Mouse (Mus musculus): ENCODE data around the gene Farp1. TPM values are rescaled to one million over a fixed set of nuclear protein-coding genes. Genes with fewer than 3 reads are reported as not detected.
"Not testable (repeated sequence)": the region's sequence is repeated elsewhere in the genome, so short reads cannot be mapped to it uniquely, and the experiment has no call there.

Gene Farp1
- 1 to 10 TPM; 2.0 to 3.1 (median 2.9) TPM for polyA plus RNA-seq (2017; shearing (Covaris generic))

DNA sequence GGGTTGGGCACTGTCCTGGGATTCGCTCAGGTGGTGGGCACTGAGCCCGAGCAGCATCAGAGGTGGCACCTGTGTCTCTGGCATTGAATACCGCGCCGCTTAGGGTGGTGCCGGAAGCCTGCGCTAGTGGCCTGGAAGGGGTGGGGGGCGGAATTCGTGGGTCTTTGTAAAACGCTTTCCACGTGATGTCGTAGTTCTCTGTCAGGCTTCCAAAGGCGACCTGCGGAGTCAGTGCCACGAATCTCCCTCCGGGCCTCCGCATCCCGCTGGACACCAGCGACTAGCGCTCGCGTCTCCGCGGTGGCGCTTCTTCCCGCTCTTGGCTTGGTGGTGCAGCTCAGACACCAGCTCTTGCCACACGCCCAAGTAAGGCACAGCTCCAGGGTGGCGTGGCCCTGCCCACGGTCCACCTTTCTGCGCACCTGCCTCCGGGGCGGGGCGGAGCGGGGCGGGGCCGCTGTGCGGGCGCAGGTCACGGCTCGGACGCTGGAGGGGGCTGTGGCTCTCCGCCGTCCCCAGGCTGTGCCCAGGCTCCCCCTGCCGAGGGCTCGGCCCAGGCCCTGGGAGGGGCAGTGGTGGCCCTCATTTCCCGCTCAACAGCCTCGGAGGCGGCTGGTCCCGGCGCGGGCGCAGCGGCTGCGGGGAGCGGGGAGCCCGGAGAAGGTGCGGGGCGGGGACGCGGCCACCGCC is at the start of gene Farp1:
Gene Farp1 (plus strand): TSS at position 228 of the 690 bp plus-strand sequence.
- peak; percentile 72 for ATAC-seq

- ATAC-seq = no peak
These were observed 45.9 kb upstream of the Farp1 start for GRCm38 (mm10) chr14:120989126-120989525.

DNA sequence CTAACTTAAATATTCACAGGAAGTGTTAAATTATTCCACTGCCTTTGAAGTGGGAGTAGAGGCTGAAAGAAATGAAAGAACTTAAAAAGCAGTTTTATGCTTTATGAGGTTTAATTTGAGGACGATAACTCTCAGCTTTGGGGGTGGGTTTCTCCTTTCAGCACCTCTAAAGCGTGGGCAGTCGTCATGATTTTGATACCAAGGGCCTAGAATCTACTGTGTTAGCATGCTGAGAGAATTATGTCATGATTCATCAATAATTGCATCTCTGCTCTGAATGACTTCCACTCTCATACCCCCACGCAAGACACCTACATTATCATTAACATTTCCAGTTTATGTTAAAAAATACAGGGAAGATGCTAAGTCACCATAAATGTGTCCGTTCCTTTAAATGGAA is 37.3 kb upstream of the Farp1 start:
- ATAC-seq = no peak

DNA sequence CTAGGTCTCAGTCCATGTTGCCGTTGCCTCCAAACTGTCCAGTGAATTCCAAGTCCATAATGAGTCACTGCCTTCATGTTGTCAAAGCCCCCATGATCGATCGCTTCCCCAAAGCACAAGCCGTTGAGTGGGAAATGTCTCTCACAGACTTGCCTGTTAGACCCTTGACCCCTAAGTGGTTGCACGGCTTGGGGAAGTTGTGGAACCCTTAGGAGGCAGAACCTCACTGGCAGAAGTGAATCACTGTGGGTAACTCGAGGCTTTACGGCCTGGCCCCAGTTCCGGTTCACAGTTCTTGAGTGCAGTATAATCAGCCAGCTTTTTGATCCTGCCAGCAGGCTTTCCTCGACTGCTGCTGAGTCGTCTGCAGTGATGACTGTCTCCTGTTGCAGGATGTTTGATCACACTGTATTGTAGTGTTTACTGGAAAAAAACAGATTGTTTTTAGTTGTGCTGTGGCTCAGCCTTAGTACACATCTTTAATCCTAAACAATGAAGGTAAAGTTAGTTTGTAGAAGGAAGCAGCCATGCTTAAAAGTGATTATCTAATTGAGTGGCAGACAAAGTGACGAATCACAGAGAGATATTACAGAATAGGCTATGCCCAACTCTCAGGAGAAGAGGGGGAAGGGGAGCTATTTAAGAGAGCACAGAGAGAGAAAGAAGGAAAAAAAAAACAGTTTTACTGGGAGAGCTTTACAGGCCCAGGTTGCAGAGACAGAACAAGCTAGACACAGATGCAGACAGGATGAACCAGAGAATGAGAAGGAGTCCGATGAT is 34.2 kb upstream of the Farp1 start:
- ATAC-seq = no peak

- ATAC-seq = no peak
These were observed 29.4 kb upstream of the Farp1 start for GRCm38 (mm10) chr14:121005621-121006020.

GRCm38 (mm10) chr14:121006021-121006420 is 29.0 kb upstream of the Farp1 start:
- ATAC-seq = no peak

DNA sequence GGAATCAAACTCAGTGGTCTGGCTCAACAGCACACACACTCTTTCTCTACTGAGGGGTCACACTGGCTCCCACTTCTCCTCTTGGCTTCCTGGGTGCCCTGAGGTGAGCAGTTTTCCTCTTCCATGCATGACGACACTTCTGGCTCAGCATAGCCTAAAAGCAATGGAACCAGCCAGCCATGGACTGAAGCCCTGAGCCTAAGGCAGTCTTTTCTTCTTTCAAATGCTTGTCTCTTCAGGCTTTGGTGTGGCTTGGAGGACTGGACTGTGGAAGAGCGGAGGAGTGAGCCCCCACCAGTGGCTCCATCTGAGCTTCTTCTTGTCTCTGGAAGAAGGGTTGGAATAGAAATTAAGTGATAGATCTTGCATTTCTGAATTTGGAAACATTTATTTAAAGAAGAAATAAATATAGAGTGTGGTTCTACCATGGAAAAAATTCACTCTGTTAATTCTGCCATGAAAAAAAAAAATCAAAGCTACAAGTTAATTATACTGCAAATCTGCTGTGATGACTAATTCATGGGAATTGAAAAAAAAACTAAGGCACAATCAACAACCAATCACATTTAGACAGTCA is 19.8 kb upstream of the Farp1 start:
- no peak for ATAC-seq

DNA sequence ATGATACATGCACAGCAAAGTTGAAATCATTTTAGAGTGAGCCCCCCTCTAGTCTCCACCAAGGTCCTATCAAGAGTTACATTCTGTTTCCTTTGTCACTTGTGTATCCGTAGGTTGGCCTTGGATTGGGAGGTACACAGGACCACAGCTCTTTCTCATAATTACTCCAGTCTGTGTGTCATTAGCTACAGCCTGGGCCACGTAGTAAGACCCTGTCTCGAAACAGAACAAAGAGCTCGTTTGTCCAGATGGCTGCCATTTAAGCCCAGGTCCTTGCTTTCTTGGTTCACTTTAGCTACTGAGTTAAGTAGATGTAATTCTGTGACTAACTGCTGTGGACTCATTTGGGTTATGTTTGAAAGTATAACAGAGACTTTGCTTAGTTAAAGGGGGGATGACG is 12.6 kb upstream of the Farp1 start:
- no peak for ATAC-seq

- no peak for ATAC-seq
These were observed 9.6 kb upstream of the Farp1 start for GRCm38 (mm10) chr14:121025381-121025780.

- ATAC-seq = no peak
These were observed 3.6 kb upstream of the Farp1 start for GRCm38 (mm10) chr14:121031396-121031795.

DNA sequence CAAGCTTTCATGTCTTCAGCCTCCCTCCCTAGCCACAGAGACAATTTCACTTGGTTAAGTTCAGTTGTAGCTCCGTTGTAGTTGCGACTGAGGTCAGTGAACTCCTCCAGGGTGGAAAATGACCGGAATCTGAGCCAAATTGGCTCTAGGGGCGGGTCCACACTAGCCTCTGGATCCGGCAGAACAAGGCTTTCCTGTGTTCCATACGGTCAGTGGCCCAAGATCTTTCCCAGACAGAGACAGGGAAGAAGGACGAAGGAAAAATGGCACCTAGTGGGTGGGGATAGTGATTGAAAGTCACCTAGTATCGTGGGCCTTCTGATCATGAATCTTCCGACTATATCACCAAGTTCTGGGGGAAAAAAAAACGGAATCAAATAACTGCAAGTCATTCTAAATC is 475 bp upstream of the Farp1 start:
- no peak for ATAC-seq

GRCm38 (mm10) chr14:121035663-121036473 is 868 bp downstream of the Farp1 start:
- peak; percentile 29 for ATAC-seq

GRCm38 (mm10) chr14:121036612-121037221 is 1.7 kb downstream of the Farp1 start:
- ATAC-seq = no peak

DNA sequence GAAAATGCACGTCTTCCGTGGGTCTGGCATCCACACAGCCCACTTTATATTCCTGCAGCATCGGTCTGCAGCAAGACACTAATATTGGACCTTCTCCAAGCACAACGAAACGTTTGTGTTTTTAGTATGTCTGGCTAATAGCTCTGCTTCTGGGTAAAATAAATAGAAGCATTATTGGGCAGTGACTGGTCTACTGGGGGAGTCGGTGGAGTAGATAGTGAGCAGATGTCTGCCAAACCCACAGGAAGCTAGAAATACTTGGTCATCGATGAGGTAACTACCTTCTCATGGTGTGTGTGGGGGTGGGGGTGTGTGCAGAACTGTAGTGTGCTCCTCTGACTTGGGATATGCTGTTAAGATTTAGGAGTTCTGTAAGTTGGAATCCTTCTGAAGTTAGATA is 2.3 kb downstream of the Farp1 start:
- ATAC-seq = no peak

GRCm38 (mm10) chr14:121038676-121039075 is 3.7 kb downstream of the Farp1 start:
- no peak for ATAC-seq

- no peak for ATAC-seq
These were observed 9.1 kb downstream of the Farp1 start for GRCm38 (mm10) chr14:121044145-121044544.

DNA sequence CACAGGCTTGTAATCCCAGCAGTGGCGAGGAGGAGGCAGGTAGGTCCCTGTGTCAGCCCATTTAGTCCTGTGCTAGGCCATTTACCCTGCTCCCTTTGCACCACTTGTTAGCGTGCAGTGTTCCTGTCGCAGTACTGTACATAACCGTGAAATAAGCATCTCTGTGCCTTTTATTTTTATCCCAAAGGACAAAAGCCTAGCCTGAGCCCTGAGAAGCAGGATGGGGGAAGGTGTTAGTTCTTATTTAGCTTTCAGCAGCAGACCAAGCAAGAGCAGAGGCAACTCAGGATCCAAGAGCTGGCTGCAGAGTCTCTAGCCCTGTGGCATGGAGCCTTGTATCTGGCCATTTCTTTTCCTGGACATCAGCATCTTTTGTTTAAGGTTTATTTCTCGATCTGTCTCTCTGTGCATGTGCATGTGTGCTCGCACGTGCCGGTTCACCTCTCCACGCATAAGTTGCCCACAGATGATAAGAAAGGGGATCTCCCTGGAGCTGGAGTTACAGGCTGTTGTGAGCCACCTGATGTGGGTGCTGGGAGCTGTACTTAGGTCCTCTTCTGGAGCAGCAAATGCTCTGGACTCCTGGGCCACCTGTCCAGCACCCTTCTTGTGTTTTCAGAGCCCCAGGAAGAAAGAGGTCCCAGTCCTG is 11.4 kb downstream of the Farp1 start:
- no peak for ATAC-seq

GRCm38 (mm10) chr14:121047780-121048179 is 12.8 kb downstream of the Farp1 start:
- ATAC-seq = no peak

DNA sequence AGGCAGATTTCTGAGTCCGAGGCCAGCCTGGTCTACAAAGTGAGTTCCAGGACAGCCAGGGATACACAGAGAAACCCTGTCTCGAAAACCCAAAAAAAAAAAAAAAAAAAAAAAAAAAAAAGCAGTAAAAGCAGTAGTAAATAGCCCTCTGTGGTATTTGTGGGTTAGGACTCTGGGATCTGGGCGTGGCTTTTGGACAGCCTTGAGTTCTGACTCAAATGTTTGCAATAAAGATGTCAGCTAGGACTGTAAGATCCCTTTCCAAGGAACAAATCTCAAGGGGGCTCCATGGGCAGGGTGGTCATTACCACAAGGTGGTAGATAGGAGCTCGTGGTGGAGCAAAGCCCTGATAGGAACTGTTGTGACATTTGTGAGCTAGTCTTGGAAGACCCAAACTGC is 16.0 kb downstream of the Farp1 start:
- not testable (repeated sequence) for ATAC-seq

DNA sequence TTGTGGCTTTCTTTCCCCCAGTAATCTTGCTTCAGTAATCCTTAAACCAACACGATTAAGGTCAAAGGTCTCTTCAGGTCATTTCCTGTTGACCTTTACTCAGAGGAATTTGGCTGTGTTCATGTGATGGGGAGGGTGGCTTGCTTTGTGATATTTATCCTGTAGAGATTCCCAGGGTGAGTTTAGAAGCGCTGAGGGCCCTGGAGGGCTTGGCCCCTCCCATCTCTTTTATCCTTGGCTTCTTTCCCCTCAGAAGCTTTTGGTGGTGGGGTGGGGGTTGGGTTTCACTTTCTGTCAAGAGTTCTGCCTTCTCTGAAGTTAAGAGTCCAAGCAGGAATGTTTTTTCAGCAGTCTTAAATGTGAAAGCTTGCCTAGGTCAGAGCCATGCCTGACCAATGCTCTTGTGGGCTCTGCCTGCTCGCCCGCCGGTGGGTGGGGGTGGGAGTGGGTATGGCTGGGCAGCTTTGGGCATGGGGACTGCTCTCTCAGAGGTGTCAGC is 18.1 kb downstream of the Farp1 start:
- ATAC-seq = peak; percentile 28

GRCm38 (mm10) chr14:121054062-121054461 is 19.1 kb downstream of the Farp1 start:
- ATAC-seq = no peak

DNA sequence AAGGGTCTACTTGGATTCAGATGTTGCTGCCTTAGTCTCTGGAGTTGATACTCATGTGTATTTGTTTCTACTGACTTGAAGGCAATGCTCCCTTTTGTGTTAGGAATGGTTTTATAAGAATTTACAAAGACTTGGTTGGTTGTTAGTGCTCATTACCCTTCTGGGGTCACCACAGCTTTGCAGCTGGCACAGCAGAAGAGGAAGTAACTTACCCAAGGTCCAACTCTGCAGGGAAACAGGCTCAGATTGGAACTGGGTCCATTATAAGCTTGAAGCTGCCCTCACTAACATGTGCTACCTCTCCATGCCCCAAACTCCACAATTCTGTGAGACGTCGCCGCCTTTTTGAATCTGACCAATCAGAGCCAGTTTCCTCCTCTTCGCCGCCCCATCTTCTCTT is 22.8 kb downstream of the Farp1 start:
- no peak for ATAC-seq
